Mouse (Mus musculus) kidney, adult 8-10 months (tissue): ENCODE measurements around the gene Apoh.

Source experiments
- DNase-seq, 2 experiments: peaks; one replicate each; pipeline ENCODE4 v3.0.0; 2022

Apoh gene

DNA sequence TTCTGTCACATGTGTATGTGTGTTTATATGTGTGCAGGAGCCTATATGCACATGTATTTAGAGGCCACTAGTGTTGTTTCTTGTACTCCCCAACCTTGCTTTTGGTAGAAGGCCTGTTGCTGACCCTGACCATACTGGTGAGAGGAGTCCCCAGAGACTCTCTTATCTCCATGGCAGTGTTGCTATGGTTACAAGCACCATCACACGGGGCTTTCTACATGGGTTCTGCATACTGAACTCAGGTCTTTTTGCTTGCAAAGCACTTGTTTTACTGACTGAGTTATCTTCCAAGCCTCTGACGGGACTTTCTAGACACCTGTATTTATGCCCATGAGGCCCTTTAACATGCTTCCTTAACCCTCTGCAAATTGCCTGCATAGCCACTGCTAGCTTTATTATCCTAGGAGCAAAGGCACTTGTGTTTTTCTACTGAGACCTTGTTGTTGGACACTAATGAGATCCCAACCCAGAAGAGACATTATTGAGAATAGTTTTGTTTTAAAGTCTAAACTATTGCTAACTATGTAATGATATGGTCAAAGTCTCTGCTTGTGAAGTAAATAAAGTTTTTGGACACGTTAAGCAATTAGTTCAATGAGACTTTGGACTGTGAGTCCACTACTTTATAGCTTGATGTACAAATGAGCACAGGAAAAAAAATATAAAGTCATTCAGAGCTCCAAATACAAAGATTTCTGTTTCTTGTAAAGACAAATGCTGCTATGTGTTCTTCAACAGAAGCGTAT lies 41.9 kb downstream of the Apoh start:
- DNase-seq, result no peak

DNA sequence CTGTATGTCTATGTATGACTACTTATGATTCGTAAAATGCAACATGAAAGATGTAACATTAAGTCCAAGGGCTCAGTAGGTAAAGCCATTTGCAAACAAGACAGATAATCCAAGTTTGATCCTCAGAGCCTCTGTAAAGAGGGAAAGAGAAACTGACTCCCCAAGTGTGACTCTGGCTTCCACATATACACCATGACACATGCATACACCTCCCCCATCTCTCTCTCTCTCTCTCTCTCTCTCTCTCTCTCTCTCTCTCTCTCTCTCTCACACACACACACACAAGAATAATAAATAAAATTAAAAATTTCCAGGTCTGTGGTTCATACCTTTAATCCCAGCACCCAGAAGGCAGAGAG lies 42.5 kb downstream of the Apoh start:
- no peak for DNase-seq

DNA sequence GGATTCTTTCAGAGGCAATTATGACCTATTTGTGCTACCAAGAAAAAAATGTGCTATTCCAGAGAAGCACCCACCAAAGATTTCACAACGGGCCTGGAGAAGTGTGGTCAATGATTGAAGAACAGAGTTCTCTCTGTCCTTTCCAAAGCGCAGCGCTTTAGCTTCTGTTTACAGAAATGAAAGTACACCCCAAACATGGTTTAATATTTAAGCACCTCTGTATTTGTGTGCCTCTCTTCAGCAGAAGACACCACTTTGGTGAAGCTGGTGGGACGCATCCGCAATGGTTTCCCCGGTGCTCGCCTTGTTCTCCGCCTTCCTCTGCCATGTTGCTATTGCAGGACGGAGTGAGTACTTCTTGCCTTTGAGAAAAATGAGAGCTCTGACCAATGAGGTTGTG lies 51.9 kb downstream of the Apoh start:
- DNase-seq, result peak in 1 of 2 experiments; percentile 41

DNA sequence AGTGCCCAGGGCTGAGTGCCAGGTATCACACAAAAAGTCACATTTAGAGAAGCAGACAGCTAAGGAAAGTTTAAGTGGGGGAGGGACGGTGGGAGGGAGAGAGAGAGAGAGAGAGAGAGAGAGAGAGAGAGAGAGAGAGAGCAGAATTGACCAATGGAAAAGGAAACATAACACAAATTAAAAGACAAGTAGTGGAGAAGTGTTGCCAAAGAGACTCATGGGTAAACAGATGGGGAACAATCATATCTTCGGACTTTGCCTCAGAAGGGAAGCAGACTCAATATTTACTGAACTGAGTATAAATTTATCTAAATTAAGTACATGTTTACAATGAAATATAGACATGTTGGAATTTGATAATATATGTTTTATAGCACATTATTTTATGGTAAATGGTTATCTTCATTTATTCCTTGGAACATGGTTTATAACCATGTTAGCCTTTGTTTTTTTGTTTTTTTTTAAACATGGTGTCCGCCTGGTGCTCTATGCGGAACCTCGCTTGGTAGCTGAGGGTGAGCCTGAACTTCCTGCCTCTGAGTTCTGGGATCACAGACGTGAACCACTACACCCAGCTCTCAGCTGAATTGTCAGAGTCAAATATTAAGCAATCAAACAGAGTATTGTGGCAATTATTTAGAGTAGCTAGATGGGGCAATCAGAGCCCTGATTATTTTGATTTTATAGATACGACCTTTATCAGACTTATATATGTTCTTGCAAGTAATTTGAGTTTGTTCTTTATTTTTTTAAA lies 53.1 kb downstream of the Apoh start:
- no peak for DNase-seq

DNA sequence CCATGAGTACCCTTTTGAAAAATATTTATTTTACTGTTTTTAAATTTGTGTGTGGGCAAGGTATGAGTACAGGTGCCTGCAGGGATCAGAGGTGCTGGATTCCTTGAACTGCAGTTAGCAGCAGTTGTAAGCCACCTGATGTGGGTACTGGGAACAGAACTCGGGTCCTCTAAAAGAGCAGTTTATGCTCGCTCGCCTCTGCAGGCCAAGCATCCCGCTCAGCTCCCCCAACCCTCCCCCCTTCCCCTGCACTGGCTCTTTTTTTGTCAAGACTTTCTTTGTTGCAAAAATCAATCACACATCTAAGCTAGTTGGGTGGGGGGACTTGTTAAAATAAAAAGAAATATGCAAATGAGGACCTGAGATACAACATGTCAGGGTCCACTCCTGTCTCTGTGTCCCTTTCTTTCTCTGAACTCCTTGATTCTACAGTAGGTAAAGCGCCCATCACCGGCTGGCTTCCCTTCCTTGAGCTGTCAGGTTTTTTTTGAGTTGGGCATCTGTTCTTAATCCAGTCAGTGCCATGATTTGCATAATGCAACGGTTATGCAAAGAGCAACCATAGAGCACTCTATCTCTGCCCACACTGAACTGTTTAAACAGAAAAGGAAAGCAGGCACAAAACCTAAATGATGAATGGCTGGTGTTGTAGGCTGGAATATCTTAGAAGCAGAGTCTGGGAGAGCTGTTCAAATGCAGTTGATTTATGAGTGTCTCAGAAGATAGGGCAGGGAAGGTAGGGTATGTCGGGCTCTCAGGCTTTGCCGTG lies 66.9 kb downstream of the Apoh start:
- DNase-seq, result no peak

DNA sequence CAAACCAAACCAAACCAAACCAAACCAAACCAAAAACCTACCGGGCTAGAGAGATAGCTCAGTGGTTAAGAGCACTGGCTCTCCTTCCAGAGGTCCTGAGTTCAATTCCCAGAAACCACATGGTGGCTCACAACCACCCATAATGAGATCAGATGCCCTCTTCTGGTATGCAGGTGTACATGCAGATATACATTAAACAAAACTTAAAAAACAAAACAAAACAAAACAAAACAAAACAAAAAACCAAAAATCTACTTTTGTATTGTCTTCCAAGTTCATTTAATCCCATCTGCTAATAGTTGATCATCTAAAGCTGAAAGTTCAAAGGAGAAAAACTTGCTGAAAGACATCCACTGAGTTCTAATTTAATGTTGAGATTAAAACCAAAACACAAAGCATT lies 73.2 kb downstream of the Apoh start:
- no peak for DNase-seq

DNA sequence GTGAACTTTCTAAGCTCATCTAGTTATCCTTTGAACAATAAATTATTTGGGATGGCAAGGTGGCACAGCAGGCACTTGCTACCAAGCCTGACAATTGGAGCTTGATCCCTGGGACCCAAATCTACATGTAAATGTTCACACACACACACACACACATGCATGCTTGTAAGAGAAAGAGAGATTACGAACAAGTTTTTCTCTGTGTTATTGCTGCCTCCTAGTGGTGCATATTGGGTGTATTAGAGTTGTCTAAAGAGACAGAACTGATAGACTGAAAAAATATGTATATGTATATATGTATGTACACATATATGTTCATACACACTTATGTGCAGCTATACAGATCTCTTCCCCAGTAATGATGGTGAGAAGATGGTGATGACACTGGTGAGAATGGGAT lies 75.4 kb downstream of the Apoh start:
- DNase-seq, result no peak

DNA sequence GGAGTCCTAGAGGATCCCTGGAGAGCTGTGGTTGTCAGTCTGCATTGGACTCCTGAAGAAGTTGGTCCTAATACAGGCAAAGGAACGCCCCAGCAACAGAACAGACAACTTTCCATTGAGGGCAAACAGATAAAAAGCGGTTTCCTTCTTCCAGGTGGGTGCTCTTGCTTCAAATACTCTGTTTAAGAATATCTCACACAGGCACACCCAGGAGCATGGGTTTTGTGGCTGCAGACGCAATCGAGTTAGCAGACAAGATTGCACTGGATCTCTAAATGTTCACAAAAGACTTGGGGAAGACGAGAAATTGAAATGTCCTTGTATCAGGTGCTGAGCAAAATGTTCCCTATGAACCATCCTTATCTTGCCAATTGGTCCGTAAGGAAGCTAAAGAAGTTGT lies 76.1 kb downstream of the Apoh start:
- DNase-seq, result no peak

DNA sequence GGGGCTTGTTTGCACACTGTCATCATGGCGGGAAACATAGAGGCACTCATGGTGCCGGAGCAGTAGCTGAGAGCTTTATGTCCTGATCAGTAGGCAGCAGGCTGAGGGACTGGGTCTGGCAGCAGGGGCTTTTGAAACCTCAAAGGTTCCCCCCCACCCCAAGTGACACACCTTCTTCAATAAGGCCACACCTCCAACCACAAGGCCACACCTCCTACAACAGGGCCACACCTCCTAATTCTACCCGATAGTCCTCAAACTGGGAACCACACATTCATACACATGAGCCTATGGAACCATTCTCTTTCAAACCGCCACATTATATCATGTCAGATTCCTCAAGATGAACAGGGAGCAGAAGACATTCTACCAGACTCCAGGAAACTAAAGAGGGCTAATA lies 77.6 kb downstream of the Apoh start:
- no peak for DNase-seq

DNA sequence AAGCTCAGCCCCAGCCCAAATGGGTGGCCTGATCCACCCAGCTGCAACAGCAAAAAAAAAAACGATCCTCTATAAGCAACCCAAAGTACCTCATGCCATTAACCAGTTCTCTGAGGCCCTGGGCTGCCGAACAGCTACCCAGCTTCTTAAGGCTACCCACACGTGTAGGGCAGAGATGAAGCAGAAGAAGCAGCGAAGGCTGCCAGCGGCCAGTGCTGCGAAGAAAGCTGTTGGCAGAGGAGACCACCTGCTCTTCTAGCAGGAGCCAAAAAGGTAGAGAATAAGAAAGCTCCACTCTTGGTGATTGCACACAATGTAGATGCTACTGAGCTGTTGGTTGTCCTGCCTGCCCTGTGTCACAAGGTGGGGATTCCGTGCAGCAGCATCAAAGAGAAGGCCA lies 80.1 kb downstream of the Apoh start:
- no peak for DNase-seq

DNA sequence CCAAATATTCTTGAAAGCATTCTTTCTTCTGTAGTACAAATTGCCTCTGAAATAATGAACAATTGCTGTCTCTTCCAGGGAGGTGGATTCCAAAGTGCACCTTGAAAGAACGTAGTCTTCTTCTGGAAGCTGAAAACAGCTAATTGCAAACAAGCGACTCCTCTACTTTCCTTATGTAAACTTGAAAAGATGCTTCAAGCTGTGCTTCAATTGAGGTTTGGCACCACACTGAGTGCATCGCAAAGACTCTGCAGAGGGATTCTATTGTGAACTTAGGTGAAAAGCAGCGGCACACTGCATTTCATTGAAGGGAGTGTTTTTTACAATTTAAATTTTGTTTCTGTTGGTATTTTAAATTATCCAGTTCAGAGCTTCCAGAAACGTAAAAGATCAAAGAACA lies 81.0 kb downstream of the Apoh start:
- DNase-seq, result no peak

DNA sequence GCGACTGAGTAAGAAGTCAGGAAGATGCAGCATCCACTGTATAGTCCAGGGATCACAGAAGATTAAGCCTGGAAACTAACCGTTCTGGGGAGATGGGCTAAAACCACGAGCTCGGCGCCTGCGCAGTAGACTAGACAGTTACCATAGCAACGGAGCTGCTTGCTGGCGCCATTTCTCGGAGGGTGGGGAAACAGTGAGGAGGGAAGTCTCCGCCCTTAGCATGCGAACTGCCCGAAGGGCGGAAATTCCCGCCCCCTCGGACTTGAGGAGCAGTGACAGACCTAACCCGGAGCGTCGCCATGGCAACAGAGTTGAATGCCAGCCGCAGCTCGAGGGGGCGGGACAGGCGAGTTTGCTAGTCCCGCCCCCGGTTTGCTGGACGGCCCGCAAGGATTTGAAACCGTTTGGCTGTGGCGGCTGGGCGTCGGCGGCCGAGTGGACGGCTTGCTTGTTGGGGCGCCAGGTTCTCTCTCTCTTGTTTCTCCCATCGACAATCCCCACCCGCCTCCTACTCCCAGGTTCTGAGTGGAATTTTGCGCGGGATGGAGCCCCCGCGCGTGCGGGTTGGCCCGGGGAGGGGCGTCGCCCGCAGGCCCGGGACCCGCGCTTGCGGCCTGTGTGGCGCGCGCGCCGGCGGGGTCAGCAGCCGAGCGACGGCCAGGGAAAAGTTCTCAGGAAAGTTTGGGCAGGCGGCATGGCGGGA lies 81.9 kb downstream of the Apoh start, which contains the start of gene Cep112:
TSS of gene Cep112 (plus strand) at position 304 of the 703 bp plus-strand sequence.
- DNase-seq, result peak; percentile 99

DNA sequence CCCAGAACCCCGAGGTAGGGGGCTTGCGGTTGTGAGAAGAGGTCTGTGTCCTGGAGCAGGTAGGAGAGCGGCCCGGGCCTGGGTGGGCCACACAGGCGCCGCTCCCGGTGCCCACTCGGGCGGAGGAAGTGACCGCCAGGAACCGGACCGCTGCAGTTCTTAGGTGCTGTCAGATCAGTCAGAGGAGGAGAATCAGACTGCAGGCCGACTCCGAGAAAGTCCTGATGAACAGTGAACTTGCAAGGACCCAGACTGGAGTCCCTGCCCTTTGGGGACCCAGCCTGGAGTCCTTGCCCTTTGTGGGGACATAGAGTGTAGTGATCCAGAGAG lies 82.4 kb downstream of the Apoh start:
- DNase-seq, result peak in 1 of 2 experiments; percentile 7

DNA sequence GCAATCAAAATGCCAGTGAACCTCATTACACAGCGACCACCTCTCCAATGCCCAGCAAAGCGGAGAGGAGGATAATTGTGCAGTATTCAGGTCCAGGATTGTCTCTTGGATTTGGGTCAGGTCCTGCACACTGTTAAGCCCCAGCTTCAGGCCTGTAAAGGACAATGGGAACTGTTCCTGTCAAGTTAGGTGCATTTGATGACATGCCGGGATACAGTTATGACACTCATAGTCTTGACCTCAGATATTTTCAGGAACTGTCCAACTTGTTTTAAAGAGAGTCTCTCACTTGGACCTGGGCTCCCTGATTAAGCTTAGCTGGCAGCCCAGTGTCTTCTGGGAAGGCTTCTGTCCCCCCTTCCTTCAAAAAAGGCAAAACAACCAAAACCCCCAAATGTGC lies 82.9 kb downstream of the Apoh start:
- DNase-seq, result no peak

DNA sequence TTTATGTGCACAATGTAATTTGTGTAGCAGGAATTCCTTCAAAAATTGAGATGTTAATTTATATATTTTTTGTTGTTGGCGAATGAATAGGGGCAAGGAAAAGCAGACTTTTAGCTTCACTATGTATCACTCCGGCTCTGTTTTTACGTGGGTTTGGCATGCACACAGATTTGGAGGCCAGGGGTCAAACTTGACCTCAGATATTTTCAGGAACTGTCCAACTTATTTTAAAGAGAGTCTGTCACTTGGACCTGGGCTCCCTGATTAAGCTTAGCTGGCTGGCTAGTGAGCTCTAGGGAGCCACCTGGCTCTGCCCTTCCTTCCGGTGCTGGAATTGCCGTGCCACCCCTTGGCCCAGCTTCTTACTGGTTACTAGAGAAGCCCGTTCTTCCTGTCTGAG lies 84.0 kb downstream of the Apoh start:
- DNase-seq, result no peak

DNA sequence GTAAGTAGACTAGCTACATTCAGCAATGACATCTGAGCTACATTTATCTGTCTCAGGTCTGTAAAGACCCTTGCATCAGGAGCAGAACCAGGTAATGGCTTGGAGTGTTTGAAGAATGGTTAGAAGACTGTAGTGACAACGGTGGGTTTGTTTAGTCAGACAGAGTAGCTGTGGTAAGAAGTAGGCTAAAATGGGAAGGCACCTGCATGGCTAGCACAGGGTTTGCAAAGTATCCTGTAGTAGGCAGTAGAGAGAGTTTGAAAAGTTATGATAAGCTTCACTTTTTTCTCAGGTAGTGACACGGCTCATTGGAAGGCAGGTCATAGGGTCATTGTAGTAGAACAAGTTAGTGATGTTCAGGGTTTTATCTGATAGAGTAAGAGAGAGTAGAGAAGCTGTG lies 85.9 kb downstream of the Apoh start:
- DNase-seq, result no peak

DNA sequence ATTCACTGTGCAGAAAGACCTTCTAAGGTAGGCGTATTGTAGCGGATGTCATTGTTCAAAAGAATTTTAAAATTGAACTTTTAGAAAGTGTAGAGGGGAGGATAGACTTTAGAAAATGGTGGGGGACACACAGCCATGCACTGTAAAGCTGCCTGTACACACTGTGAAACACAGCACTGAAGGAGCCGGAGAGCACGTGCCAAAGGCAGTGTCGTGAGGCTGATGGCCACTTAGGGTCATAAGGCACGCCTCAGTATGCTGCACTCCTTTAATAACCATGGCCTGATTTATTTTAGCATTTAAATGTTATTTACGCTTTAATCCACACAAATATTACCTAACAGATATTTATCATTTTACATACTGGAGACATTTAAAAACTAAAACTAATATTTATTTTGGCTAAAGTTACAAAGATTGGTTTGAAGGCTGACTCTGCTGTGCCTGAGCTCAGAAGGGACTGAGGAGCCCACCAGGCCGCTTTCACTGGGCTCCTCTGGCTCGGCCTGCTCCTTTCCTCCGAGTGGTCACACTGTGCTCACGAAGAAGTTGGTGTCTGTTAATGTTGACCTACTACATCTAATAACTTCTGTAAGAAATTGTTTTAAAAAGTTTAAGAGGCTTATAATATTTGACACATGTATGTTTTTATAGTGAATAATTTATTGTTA lies 100.9 kb downstream of the Apoh start:
- DNase-seq, result no peak

DNA sequence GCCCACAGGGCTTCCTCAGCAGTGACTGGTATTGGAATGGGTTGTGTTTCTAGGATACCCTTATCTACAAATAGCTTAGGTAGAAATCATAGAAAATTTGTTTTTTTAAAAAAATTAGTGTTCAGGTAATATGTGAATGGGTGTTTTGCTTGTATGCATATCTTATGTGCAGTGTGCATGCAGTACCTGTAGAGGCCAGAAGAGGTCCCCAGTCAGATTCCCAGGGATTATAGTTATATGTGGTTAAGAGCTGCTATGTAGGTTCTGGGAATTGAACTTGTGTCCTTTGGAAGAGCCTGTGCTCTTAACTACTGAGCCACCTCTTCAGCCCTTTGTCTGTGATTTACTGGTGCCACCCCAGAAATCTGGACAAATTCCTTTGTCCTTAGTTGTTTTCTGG lies 104.0 kb downstream of the Apoh start:
- peak in 1 of 2 experiments; percentile 26 for DNase-seq

DNA sequence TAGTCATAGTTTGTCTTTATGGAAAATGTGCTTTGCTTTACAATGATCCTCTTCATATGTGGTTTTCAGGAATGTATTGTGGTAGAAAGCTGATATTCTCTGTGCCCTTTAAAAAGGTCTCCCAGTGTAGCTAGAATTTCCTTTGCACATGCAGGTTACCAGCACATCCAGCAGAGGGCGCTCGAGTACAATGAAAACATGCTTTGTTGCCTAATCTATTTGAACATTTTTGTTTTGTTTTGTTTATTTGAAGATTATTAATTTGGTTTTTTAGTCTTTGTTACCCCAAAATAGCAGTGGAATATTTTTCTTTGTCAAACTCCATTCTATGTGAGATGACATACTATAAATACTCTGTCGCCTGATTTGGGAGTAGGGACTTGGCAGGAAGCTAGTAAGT lies 106.7 kb downstream of the Apoh start:
- peak; percentile 19 to 61 for DNase-seq

DNA sequence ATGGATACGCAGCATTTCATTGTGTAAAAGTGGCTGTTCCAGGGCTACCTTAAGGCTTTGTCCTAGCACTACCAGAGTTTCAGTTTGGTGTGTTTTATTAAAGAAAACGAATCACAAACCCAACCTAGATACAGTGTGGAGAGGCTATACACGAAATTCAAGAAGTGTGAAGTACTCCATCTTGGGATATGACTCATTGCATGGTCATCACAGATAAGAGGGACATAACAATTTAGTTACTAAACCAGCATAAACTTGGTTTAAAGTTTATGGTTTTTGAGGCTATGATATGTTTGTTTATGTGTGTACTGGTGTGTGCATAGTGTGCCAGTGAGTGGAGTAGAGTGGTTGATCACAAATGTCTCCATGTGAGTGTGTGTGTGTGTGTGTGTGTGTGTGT lies 116.4 kb downstream of the Apoh start:
- DNase-seq, result no peak
